Mouse (Mus musculus): ENCODE results near the gene Angel1.

DNA sequence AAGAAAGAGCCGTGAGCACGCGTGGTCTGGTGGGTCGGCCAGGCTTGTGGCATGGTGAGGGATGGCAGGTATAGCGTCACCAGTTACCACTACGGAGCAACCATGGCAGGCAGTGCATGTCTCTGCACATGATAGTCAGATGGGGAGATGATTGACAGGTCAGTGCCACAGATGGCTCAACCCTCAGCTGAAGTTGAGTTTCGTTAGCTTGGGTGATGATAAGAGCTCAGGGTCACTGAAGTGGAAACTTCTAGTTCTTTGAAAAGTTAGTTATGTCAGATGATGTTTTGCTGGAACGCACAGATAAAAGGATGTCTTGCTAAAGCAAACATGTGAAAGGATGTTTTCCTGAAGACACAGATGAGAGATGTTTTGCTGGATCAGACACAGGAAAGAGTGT, 40.2 kb upstream of the Angel1 start:
- TF ChIP-seq CTCF (conservative IDR thresholded peaks at IDR 0.05; ENCODE audit: insufficient read depth, insufficient read length, low read depth, low read length) (no peak), POLR2A (IDR thresholded peaks at IDR 0.05; ENCODE audit: low read depth, low read length) (no peak)
